Mouse (Mus musculus): ENCODE measurements around the gene Slc25a22.

GRCm38 (mm10) chr7:141426948-141427730, 10.6 kb downstream of the Slc25a22 start:
- TF ChIP-seq POLR2A (IDR thresholded peaks at IDR 0.05; ENCODE audit: control insufficient read depth, low read depth, low read length) (no peak), CTCF (IDR thresholded peaks at IDR 0.05; ENCODE audit: control insufficient read depth, insufficient read depth, insufficient replicate concordance, low read depth, low read length) (no peak)

All from testis, adult 2 months (tissue).